Comparison of ENCODE assay signal across 8 mouse cellular contexts in the genomic region with DNA sequence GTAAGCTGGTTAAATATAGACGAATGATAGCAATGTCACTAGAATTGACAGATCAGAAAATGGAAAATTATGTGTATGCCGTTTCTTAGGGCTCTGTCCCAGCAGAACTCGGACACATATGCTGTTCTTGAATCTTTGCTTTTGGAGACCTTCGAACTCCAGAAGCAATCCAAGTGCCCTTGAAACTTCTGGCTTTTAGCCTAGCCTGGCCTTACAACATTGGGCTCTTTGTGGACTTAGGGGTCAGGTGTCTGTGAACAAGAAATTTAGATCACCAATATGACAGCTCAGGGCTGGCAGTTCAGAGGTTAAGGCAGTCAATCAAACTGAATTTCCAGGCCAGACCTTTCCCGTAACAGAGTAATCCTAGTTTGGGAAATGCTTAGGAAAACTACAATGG. TPM values are rescaled to one million over a fixed set of nuclear protein-coding genes. Genes with fewer than 3 reads are reported as not detected.
DNase-seq lines count a peak whose midpoint lies in the region; ATAC-seq lines count a peak whose summit lies in the region.

No protein-coding gene starts in this region.

- no peak for ATAC-seq in heart, embryonic 15.5 days (replicated peaks; ENCODE audit: insufficient number of reproducible peaks, insufficient read depth, low FRiP score, low read depth)
- ATAC-seq in intestine, embryonic 16.5 days, result no peak
- ATAC-seq in midbrain, embryonic 14.5 days (ENCODE audit: low FRiP score, low TSS enrichment), result no peak

- no peaks in the 10 kb centered on the region for H3K27me3 ChIP-seq in heart, embryonic 15.5 days
- H3K27me3 ChIP-seq in intestine, embryonic 16.5 days (replicated peaks; ENCODE audit: control insufficient read depth, insufficient read depth, low read length), result no peaks in the 10 kb centered on the region
- H3K27me3 ChIP-seq in midbrain, embryonic 14.5 days (ENCODE audit: control insufficient read depth, insufficient read depth, low read length), result no peaks in the 10 kb centered on the region

- peak overlapping the region; percentile 88 for H3K4me3 ChIP-seq in heart, embryonic 15.5 days
- H3K4me3 ChIP-seq in brown adipose tissue, adult 24 weeks (ENCODE audit: insufficient read depth, low read depth, low read length), result peak overlapping the region; percentile 89
- H3K4me3 ChIP-seq in intestine, embryonic 16.5 days (ENCODE audit: low read length), result peak overlapping the region; percentile 99
- peak overlapping the region; percentile 88 for H3K4me3 ChIP-seq in midbrain, embryonic 14.5 days (replicated peaks; ENCODE audit: low read depth, low read length)

- 61% methylated on average over 5 of the region's 5 CpGs for WGBS in heart, embryonic 15.5 days
- 56% methylated on average over 5 of the region's 5 CpGs for WGBS in intestine, embryonic 16.5 days
- WGBS in midbrain, embryonic 14.5 days, result 67% methylated on average over 5 of the region's 5 CpGs

- DNase-seq in heart, adult 18-20 months, result no peak
- DNase-seq in midbrain, embryonic 14.5 days, result no peak
- DNase-seq in ovary, adult 18-20 months (ENCODE audit: low spot score), result no peak
- DNase-seq in cerebellum, adult 9-11 months, result no peak
- DNase-seq in natural killer cell, adult 2 months (ENCODE audit: low spot score in 2 of 2), result no peak

- no peaks in the 10 kb centered on the region for H3K36me3 ChIP-seq in heart, embryonic 15.5 days
- no peaks in the 10 kb centered on the region for H3K36me3 ChIP-seq in intestine, embryonic 16.5 days (ENCODE audit: control insufficient read depth, insufficient read depth, low read length)
- H3K36me3 ChIP-seq in midbrain, embryonic 14.5 days (ENCODE audit: control insufficient read depth, insufficient read depth, low read length), result no peaks in the 10 kb centered on the region

- H3K9me3 ChIP-seq in heart, embryonic 15.5 days (replicated peaks), result no peaks in the 10 kb centered on the region
- H3K9me3 ChIP-seq in intestine, embryonic 16.5 days (ENCODE audit: control insufficient read depth, low read length), result no peaks in the 10 kb centered on the region
- no peaks in the 10 kb centered on the region for H3K9me3 ChIP-seq in midbrain, embryonic 14.5 days (ENCODE audit: control insufficient read depth, low read length)

- peak overlapping the region; percentile 89; the same call in 1 of the 2 replicates for H3K9ac ChIP-seq in heart, embryonic 15.5 days
- H3K9ac ChIP-seq in intestine, embryonic 16.5 days (ENCODE audit: low read depth, low read length), result no peak overlapping the region
- H3K9ac ChIP-seq in midbrain, embryonic 14.5 days (replicated peaks; ENCODE audit: low read length), result peak overlapping the region; percentile 82

- H3K27ac ChIP-seq in heart, embryonic 15.5 days, result no peak overlapping the region
- H3K27ac ChIP-seq in brown adipose tissue, adult 24 weeks (replicated peaks; ENCODE audit: low read depth, low read length), result no peak overlapping the region
- no peak overlapping the region for H3K27ac ChIP-seq in intestine, embryonic 16.5 days (ENCODE audit: low read length)
- H3K27ac ChIP-seq in midbrain, embryonic 14.5 days (replicated peaks; ENCODE audit: low read depth, low read length), result no peak overlapping the region

- peaks cover 19% of the 10 kb centered on the region for H3K4me1 ChIP-seq in heart, embryonic 15.5 days (replicated peaks)
- H3K4me1 ChIP-seq in brown adipose tissue, adult 24 weeks (ENCODE audit: control insufficient read depth, insufficient read depth, insufficient read length, low read length), result peaks cover 3% of the 10 kb centered on the region; the same call in 1 of the 2 replicates
- H3K4me1 ChIP-seq in intestine, embryonic 16.5 days (ENCODE audit: control insufficient read depth, insufficient read depth, low read length), result peaks cover 19% of the 10 kb centered on the region
- H3K4me1 ChIP-seq in midbrain, embryonic 14.5 days (ENCODE audit: control insufficient read depth, insufficient read depth, low read length), result peaks cover 20% of the 10 kb centered on the region

- peak overlapping the region; percentile 91 for H3K4me2 ChIP-seq in heart, embryonic 15.5 days
- H3K4me2 ChIP-seq in intestine, embryonic 16.5 days (ENCODE audit: low read depth, low read length), result peak overlapping the region; percentile 65
- H3K4me2 ChIP-seq in midbrain, embryonic 14.5 days (ENCODE audit: low read length), result peak overlapping the region; percentile 78

RNA-seq across cellular contexts. Expression of a gene that starts 1.1 kb away (rescaled TPM):
- 1.1 TPM in 2 replicates for polyA plus RNA-seq in heart, embryonic 15.5 days (2015; fragmentation: Nextera tagmentation; extraction: Ambion mirVana)
- 1 to 10 TPM; 4.0 to 5.3 TPM for total RNA-seq in heart, adult 18-20 months (2021)
- polyA plus RNA-seq in brown adipose tissue, adult 24 weeks (2012; ENCODE audit: insufficient read depth, insufficient read length, missing spikeins), result 2.2 and 3.1 TPM in 2 replicates
- polyA plus RNA-seq in intestine, embryonic 16.5 days (2015; fragmentation: Nextera tagmentation; extraction: Ambion mirVana), result 1.5 TPM in 2 replicates
- polyA plus RNA-seq in midbrain, embryonic 14.5 days (2014; fragmentation: Nextera tagmentation; extraction: Ambion mirVana), result 4.9 and 7.1 TPM in 2 replicates
